Mouse (Mus musculus): ENCODE data around the gene Dnlz. TPM values are rescaled to one million over a fixed set of nuclear protein-coding genes. Genes with fewer than 3 reads are reported as not detected.

Gene Dnlz
- polyA plus RNA-seq, 1 experiment: 6.2 TPM

DNA sequence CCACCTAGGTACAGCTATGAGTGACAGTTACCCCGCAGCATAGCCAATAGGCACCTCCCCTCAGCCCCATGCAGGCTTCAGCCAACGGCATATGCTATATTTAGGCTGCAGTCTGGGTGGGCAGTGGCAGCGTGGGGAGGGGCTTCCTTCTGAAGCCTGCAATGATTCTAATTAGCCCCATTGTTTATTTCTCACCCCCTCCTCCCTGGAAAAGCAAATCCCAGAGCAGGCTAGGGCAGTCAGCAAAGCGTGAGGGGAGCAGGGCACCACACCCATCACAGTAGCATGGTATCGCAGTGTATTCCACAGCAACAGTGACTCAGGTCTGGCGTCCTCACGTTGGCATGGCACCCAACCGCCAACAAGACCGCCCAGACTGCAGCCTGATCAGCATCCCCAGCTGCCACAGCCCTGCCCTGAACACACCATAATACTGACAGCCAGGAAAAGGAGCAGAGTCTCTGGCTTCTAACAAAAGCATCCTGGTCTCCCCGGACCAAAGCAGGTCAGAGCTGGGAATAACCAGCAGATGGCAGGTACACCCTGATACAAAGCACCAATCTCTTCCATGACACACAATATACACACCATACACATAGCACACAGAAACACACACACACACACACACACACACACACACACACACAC, 53.6 kb downstream of the Dnlz start:
- Histone ChIP-seq H3K4me1 (ENCODE audit: control insufficient read depth, insufficient read depth, low read length) (peaks cover 2% of the 10 kb centered on the region; the same call in 1 of the 2 replicates), H3K36me3 (ENCODE audit: control insufficient read depth, insufficient read depth, low read length) (no peaks in the 10 kb centered on the region), H3K4me3 (ENCODE audit: control insufficient read depth, low read depth, low read length) (no peak overlapping the region), H3K27ac (ENCODE audit: control insufficient read depth, insufficient read depth, low read depth, low read length) (no peak overlapping the region), H3K27me3 (ENCODE audit: control insufficient read depth, insufficient read depth, low read length) (no peaks in the 10 kb centered on the region)
- TF ChIP-seq CTCF (IDR thresholded peaks at IDR 0.05; ENCODE audit: control insufficient read depth, insufficient read depth, insufficient replicate concordance, low read depth, low read length) (no peak), POLR2A (IDR thresholded peaks at IDR 0.05; ENCODE audit: control insufficient read depth, low read depth, low read length) (no peak)

Other genes starting within 250 kb of the Dnlz start
- gene Nacc2, start 228.9 kb downstream of the Dnlz start, polyA plus RNA-seq (2012; rRNA removed): 5.2 and 5.3 TPM in 2 replicates
- 0.20 and 0.65 TPM in 2 replicates for gene Lhx3, start 143.8 kb downstream of the Dnlz start, polyA plus RNA-seq (2012; rRNA removed)
- 26.3 and 33.0 TPM in 2 replicates for gene Qsox2, start 114.6 kb downstream of the Dnlz start, polyA plus RNA-seq (2012; rRNA removed)
- gene Ccdc187, start 57.6 kb downstream of the Dnlz start, polyA plus RNA-seq (2012; rRNA removed): 90.3 and 101 TPM in 2 replicates
- 16.6 and 20.5 TPM in 2 replicates for gene Gpsm1, start 36.6 kb downstream of the Dnlz start, polyA plus RNA-seq (2012; rRNA removed)
- gene Card9, start 8.8 kb upstream of the Dnlz start, polyA plus RNA-seq (2012; rRNA removed): 0.75 and 1.9 TPM in 2 replicates
- gene Snapc4, start 28.5 kb upstream of the Dnlz start, polyA plus RNA-seq (2012; rRNA removed): 20.2 and 22.5 TPM in 2 replicates
- gene Entr1, start 37.2 kb upstream of the Dnlz start, polyA plus RNA-seq (2012; rRNA removed): 388 and 401 TPM in 2 replicates
- gene Pmpca, start 37.2 kb upstream of the Dnlz start, polyA plus RNA-seq (2012; rRNA removed): 65.5 and 74.1 TPM in 2 replicates
- gene Inpp5e, start 57.1 kb upstream of the Dnlz start, polyA plus RNA-seq (2012; rRNA removed): 67.3 and 71.0 TPM in 2 replicates
- 58.1 and 58.6 TPM in 2 replicates for gene Sec16a, start 93.1 kb upstream of the Dnlz start, polyA plus RNA-seq (2012; rRNA removed)
- 3.0 TPM in 2 replicates for gene Notch1, start 164.6 kb upstream of the Dnlz start, polyA plus RNA-seq (2012; rRNA removed)
- gene Egfl7, start 227.9 kb upstream of the Dnlz start, polyA plus RNA-seq (2012; rRNA removed): 27.4 and 41.2 TPM in 2 replicates
- not detected in 2 replicates for gene Gm20532, start 234.5 kb upstream of the Dnlz start, polyA plus RNA-seq (2012; rRNA removed)